Mouse (Mus musculus): Measurements from ENCODE around the gene Kif26b.

DNA sequence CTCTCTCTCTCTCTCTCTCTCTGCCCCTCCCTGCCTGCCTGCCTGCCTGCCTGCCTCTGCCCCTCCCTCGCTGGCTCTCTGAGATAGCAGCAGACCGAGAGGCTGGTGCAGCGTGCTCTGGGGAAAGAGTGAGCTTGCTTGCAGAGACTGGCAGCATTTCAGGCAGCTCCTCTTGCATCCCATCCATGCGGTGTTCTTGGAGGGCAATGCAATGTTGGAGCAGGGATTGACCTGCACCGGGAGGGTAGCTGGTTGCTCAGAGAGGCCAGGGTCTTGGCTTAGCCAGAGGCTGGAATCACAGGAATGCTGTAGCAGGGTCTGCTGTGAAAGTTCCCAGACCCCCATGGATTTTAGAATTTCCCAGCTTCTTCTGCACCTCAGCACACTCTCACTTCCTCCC lies 269.4 kb downstream of the Kif26b start:
- TF ChIP-seq CTCF (IDR thresholded peaks at IDR 0.05; ENCODE audit: insufficient read depth, low read depth, low read length), result no peak
- TF ChIP-seq POLR2A (IDR thresholded peaks at IDR 0.05; ENCODE audit: insufficient read depth, low read depth, low read length), result no peak
